Mouse (Mus musculus) heart, adult 9 months (tissue): Measurements from ENCODE around the gene Bahd1.

Source experiments
- DNase-seq, 2 experiments: peaks; one replicate each; pipeline ENCODE4 v3.0.0; 2022; ENCODE audit warnings: low spot score in 2 of 2

Bahd1 gene

DNA sequence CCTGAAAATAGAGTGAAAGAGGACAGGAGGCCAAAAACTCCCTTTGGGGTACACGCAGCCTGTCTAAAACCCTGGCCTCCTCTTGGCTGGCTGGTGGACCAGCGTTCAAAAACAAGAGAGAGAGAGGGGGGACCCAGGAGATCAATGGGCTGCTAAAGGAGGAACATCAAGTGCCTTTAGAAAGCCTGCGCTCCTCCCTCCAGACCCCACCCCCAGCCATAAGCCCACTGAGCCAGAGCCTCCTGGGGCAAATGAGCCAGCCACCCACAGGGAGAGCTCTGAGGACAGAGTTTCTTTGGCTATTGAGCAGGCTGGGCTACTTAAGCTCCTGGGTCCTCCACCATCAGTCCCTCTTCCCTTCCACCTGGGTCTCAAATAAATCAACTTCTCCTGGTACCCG lies 1.4 kb upstream of the Bahd1 start:
- no peak for DNase-seq

DNA sequence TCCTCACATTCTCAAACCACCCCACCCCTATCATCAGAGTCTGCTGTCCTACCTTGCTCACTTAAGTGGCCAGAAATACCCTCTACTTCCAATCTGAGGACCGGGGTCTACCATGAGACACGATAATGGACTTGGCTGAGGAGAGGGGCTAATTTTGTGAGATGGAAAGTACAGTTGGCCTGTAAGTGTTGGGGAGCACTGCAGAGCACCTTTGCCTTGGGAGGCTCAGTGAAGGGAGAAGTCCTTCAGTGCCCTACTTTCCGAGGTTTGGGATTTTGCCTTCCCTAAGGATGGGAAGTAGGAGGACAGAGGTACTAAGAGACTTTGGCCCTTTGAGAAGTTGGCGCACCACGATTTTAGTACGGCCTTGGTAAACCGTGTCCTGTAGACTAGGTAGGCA lies 871 bp upstream of the Bahd1 start:
- no peak for DNase-seq

DNA sequence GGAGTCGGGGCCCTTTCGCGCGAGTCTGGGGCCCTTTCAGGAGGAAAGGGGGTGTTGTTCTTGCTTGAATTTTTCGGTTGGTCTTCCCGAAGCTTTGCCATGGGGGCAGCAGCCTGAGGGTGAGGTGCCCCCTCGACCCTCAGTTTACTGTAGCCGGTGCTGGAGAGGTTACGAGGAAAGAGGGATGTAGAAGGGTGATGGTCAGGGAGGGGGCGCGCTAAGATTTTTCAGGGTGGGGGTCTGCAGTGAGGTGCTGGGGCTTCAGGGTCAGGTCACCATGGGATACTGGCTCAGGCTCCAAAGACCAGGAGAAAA lies 606 bp downstream of the Bahd1 start:
- DNase-seq: peak in 1 of 2 experiments; percentile 27

DNA sequence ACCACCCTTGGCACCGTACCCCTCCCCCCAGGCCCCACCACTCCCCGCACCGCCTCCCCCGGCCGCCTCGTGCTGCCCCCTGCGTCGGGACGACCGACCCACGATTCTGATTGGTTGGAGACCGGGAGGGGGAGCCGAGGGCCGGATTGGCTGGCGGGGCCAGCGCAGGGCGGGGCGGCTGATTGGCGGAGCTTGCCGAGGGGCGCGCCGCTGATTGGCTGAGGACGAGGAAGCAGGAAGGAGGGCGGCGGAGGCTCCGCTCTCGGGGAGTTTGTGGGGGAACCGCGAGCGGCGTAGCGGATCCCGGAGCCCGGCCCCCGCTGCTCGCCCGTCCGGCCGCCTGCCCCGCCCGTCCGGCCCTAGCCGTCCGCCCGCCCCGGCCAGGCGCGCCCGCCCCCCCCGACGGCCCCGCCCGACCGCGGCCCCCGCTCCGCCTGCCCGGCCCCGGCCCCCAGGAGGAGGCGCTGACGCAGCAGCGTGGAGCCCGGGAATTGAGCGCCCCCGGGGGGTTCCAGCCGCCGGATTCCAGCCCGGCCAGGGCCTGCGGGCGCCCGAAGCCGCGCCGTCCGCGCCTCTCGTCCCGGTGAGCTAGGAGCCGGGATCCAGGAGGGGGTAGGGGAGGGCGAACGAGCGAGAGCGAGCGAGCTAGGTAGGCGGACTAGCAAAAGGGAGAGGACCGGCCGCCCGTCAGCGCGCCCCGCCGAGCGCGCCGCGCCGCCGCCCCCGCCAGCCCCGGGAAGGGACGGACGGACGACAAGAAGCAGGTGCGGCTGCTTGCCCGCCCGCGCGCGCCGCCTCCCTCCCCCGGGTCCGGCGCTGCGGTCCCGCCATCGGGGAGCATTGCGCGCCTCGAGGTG lies 1.2 kb downstream of the Bahd1 start:
- DNase-seq: peak; percentile 96 to 97

DNA sequence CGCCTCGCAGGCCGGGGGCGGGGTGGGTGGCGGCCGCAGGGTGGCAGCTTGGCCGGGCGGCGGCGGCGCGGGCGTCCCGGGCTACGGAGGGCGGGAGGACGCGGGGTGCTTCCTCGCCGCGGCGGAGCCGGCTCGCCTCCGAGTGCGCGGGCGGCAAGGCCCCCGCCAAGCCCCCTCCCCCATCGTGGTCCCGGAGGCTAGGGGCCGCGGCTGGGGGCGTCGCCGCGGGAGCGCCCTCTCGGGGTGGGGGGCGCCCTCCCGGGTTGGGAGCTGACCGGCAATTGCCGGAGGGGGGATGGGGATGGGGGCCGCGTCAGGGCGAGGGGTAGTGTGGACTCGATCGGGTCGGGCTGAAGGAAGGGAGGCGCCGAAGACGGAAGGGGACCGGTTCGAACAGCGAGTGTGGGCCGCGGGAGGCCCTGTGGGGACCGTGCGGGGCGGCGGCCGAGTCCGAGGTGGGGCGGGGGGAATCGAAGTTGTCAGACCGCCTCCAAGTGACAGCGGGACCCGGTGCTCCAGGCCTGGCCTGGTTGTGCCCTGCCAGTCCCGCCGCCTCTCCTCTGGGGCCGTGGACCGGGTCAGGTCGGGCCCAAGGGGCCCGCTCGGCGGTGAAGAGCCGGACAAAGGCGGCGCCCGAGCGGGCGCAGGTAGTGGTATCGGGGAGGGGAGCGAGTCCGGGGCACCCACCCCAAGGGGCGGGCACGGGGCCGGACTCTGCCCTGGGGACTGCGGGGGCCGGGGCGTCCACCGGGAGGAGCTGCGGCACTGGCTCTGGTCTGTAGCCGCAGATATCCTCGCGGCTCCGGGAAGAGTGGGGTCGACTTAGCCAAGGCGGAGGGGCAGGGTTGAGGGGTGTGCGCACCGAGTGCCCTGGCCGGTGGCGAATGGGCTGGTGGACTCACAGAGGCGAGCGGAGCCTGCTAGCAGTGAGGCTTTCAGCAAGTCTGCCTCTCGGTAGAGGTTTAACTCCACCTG lies 2.2 kb downstream of the Bahd1 start:
- peak; percentile 43 to 56 for DNase-seq

DNA sequence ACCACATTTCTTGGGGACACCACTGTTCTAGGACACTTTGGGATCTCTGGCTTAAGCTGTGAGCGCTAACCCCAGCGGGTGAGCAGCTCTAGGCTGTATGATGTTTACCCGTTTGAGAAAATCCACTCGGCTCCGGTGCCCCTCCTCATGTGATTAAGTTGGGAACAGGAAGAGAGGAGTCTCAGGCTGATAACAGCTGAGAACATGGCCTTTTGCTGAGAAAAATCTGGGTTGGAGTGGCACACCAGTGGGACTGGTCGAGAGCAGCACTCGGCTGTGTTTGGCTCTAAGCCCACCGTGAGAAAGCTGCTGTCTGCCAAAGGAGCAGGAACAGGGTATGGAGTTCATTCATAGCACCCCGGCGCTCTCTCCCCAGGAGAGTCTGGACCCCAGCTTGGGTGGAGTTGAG lies 3.2 kb downstream of the Bahd1 start:
- DNase-seq: no peak

DNA sequence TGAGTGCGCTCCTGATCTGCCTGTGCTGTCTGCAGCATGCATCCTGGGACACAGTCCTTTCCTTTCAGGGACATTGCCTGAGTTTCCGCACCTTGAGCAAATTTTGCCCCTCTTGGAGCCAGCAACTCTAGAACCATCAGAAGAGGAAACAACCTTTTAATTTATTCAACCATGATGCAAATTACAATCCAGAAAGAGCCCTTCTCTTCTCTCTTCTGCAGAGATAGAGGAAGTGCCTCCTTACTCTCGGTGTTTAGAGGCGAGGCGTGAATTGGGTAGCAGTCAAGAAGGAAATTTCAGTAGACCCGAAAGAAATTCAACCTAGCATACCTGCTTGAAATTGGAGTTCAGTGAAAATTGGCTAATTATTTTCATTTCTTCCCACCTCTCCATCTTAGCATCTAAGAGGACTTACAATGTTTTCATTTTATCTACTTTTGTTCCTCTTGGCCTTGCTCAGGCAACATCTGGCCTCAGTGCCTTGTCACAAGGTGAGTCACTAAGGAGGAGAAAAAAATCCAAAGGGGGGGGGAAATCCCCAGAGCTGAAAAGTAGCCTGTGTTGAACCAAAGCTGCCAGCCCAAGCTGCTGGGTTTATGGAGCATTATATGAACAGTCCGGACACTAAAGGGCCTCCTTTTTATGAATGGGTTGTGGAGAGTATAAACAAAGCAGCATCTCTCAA lies 5.4 kb downstream of the Bahd1 start:
- no peak for DNase-seq

DNA sequence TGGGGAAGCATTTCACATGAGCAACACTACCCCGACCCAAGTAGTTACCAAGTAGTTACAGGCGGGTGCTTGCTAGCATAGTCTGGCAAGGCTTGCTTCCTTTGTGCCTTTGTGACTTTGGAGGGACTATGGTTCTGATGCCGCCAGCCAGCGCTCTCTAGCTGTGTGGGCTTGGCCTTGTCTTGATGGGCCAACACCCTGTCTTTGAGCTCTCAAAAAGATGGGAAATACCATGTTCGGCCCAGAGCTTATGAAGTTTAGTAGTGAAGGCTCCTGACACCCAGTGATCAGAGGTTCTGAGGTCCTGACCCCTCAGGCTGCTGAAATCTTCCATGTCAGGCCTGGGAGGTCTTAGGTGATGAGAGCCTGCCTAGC lies 5.9 kb downstream of the Bahd1 start:
- DNase-seq: no peak

DNA sequence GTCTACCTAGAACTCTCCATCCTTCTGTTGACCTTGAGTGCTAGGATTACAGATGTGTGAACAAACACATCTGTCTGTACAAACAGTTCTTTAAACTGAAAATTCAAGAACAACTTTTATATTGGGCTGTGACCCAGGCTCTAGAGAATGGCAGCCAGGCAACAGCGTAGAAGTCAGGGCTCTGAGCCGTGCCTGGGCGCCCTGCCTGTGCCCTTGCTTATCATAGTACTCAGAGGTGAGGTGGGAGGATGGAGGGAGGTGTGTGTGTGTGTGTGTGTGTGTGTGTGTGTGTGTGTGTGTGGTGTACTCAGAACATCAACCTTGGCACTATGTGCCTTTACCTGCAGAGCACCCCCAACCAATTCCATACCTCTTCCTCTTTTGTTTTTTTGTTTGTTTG lies 7.6 kb downstream of the Bahd1 start:
- DNase-seq: no peak

DNA sequence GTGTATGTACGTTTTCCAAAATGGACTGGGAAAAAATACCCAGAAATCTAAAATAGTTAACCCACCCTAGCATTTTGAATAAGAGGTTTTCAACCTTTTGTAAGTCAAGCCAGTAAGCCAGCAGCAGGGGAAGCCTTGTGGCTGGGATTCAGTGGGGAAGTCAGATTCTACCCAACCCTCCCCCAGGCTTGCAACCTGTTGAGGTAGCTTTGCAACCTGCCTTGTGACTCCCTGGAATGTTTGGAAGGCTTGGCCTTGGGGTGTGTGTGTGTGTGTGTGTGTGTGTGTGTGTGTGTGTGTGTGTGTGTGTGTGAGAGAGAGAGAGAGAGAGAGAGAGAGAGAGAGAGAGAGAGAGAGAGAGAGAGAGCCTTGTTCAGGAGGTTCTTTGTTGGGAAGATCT lies 9.0 kb downstream of the Bahd1 start:
- no peak for DNase-seq

DNA sequence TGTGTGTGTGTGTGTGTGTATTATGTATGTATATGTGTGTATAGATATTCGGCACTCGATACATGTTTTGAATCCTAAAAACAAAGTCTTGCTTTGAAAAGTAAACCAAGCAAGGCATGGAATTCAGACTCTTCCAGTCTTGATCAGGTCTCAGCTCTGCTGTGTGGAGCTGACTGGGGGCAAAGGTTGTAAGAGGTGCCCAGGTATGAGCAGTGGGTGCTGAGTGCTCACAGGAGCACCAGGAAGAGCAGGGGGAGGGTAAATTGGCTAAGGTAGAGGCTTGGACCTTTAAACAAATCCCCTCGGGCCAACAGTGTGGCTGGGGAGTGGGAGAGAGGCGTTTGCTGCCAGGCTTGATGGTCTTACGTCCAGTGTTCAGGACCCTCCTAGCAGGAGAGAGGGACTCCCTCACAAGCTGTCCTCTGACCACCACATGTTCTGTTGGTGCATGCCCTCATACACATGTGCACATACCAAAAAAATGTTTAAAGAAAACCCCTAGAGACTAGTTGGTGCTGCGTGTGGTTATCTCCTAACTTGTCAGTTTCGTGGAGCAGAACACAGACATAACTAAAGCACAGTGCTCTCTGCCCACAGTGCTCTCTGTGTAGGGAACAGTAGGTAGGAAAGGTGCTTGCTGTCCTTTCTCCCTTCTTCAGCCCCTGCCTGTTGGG lies 10.6 kb downstream of the Bahd1 start:
- DNase-seq: no peak

DNA sequence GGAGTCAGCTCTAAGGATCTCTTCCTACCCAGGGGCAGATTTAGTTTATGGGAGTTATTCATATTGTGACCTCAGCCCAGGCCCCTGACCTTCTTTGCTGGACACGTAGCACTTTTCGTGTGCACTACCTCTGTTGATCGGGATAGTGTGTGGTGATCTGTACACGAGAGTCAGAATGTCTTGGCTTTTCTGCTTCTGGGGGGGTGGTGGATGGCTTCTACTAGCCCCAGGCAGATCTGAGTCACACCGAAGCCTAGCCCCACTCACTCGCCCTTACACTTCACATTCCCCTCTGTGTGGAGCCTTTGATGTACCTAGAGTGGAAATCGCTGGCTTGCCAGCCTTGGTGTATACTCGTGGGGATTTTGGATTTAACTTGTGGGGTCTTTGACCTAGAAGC lies 12.5 kb downstream of the Bahd1 start:
- DNase-seq: no peak

DNA sequence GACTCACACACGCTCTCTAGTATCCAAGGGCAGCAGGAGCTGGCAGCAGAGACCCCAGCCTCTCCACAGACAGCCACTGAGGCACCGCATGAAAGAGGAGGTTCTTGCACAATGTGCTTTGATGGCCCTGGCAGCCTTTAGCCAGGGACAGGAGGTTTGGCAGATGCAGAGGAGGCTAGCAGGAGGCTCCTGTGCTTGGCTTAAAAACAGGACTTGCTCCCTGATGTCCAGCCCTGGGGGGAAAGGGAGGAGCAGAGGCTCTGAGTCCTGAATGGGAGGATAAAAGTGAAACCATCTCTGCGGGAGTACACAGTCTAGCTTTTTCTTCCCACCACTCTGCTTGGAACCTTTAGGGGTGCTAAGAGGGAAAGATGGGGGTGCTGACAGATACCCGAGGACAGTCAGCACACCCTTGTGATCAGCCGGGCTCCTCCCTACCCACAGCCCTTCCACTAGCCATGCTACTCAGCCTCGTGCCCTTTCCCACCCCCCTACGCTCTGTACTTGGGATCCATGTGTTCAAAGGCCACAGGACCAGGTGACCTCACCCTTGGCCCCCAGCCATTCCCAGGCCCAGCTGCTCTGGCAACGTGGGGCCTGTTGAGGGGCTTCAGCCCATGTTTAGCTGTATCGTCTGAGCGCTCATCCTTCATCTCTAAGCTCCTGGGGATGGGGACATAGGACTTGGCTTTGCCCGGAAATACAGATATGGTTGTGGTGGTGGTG lies 13.5 kb downstream of the Bahd1 start:
- DNase-seq: peak in 1 of 2 experiments; percentile 34

DNA sequence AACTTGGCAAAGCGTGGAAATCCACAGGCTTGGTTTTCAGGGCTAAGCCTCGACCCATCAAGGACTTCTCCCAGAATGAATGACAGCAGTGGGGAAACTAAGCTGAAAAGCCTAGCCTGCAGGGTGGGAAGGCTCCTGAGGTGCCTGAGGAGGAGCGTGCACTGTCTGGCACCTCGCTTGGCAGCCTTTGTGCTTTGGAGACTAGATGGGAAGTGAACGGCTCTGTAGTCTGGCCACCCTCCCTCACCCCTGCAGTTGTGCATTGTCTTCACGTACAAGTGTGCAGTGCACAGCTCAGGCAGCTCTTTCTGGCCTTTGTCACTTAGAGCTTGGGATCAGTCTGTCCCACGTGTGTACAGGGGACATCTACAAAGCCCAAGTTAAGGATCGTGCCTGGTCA lies 14.5 kb downstream of the Bahd1 start:
- DNase-seq: no peak

DNA sequence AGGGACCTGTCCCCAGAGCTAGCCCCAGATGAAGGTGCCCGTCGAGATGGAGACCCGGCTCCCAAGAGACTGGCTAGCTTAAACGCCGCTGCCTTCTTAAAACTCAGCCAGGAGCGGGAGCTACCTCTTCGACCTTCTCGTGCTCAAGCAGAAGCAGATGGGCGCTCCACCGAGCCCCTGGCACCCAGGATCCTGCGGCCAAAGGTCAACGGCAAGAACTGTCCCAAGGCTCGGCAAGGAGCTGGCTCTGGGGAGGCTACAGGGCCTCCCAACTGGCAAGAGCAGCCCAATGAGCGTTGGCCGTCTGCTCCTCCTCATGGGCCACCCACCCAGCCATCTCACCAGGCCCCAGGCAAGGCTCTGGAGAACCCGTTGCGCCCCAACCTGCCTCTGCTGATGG lies 16.3 kb downstream of the Bahd1 start:
- no peak for DNase-seq

DNA sequence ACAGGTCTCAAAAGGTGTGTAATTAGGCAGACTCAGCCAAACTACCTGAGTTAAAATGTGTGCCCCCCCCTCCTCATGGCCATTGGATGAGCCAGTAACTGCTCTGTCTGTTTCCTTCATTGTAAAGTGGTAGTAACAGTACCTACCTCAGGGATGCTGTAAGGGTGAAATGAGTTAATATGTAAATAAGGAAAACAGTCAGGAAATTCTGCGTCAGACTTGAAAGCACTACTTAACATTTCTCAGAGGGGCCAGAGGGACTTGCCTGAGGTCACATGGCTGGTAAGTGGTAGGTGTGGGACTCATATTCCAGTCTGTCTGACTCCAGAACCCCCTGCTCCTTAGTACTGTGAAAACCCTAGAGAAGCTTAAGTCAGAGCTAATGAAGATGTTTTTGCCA lies 18.4 kb downstream of the Bahd1 start:
- no peak for DNase-seq

DNA sequence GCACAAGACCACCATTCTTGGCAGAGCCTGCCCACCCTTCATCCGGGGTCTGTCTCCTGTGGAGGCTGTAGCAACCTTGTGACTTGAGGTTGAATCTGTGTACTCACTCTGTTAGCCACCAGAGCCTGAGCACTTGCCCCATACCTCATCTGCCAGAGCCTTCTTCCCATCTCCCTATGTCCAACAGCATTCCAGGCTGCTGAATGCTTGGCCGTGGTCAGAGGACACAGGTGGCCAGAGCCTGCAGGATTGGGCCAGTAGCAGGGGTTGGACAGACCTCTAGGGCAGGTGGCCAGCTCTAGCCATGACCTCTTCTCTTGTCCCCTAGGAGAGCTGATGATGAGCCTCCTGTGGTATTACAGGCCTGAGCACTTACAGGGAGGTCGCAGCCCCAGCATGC lies 20.3 kb downstream of the Bahd1 start:
- DNase-seq: no peak

DNA sequence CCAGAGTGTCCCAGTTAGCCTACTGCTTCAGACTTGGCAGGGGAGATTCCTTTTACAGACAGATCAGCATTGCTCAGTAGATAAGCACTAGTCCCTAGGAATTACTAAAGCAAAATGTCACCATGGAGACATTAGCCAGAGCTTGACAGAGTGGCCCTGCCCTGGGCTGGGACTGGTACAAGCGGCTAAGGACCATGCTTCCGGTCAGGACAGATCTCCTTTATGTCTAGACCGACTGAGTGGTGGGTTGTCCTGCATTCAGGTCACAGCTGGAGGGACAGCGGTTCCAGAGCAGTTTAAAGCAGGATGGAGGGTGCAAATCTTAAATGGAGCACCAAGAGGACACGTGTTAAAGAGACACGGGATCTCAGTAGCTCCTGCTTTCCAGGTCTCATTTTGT lies 25.8 kb downstream of the Bahd1 start:
- DNase-seq: no peak

DNA sequence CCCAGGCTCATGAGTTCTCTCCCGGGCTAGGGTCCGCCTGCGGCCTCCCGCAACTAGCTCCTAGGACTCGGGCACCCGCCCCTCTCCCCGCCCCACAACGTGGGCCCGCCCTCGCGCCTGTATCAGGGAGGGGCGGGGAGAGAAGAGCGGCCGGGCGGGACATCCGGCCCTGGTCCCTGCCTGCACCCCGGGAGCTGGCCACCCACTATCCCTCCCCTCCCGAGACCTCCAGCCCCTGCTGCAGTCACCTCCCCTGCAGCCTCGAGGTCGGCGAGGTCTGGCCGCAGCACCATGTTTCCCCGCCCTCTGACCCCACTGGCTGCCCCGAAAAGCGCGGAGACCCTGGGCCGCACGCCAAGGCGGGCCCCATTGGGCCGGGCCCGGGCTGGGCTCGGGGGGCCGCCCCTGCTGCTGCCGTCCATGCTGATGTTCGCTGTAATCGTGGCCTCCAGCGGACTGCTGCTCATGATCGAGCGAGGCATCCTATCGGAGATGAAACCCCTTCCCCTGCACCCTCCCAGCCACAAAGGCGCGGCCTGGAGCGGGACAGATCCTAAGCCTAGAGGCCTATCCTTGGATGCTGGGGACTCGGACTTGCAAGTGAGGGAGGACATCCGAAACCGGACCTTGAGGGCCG lies 26.3 kb downstream of the Bahd1 start, which contains the start of gene Chst14:
Chst14 (plus strand) TSS at position 136 of the 637 bp plus-strand sequence.
- peak; percentile 82 to 85 for DNase-seq

DNA sequence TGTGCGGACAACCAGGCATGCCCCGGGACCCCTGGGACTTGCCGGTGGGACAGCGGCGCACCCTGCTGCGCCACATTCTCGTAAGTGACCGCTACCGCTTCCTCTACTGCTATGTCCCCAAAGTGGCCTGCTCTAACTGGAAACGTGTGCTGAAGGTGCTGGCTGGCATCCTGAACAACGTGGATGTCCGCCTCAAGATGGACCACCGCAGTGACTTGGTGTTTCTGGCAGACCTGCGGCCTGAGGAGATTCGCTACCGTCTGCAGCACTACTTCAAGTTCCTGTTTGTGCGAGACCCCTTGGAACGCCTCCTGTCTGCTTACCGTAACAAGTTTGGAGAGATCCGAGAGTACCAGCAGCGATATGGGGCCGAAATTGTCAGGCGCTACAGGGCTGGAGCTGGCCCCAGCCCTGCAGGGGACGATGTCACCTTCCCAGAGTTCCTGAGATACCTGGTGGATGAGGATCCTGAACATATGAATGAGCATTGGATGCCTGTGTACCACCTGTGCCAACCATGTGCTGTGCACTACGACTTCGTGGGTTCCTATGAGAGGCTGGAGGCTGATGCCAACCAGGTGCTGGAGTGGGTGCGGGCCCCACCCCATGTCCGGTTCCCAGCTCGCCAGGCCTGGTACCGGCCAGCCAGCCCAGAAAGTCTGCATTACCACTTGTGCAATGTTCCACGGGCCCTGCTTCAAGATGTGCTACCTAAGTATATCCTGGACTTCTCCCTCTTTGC lies 27.0 kb downstream of the Bahd1 start:
- no peak for DNase-seq
